Mouse (Mus musculus): ENCODE measurements at regions not wholly inside any gene's neighbourhood (a gene's known extent, or its start where the extent isn't known, plus 50 kb on each side); places are given as distances from the start of the nearest gene placed in this dataset.
"Not testable (repeated sequence)": the region's sequence is repeated elsewhere in the genome, so short reads cannot be mapped to it uniquely, and the experiment has no call there.

GRCm38 (mm10) chr5:148690158-148690822 is 137.7 kb upstream of the Ubl3 start:
- no peak overlapping the region for H3K27ac ChIP-seq
- no peaks in the 10 kb centered on the region for H3K27me3 ChIP-seq
- H3K4me2 ChIP-seq (replicated peaks) = no peak overlapping the region
- peaks cover under 1% of the 10 kb centered on the region; the same call in 1 of the 2 replicates for H3K9me3 ChIP-seq (replicated peaks)
- H3K4me3 ChIP-seq = no peak overlapping the region
- WGBS = 79% methylated on average over 7 of the region's 7 CpGs
- no peak for ATAC-seq (ENCODE audit: low FRiP score)
- H3K36me3 ChIP-seq = no peaks in the 10 kb centered on the region
- no peak overlapping the region for H3K9ac ChIP-seq
- peaks cover 16% of the 10 kb centered on the region; the same call in 1 of the 2 replicates for H3K4me1 ChIP-seq

GRCm38 (mm10) chr5:148689297-148689696 is 136.7 kb upstream of the Ubl3 start:
- WGBS = 84% methylated on average over 9 of the region's 9 CpGs
- peaks cover 14% of the 10 kb centered on the region; the same call in 1 of the 2 replicates for H3K4me1 ChIP-seq
- no peak overlapping the region for H3K4me3 ChIP-seq
- ATAC-seq (ENCODE audit: low FRiP score) = no peak
- H3K27me3 ChIP-seq = no peaks in the 10 kb centered on the region
- H3K27ac ChIP-seq = no peak overlapping the region
- H3K9ac ChIP-seq = no peak overlapping the region
- no peak overlapping the region for H3K4me2 ChIP-seq (replicated peaks)
- H3K9me3 ChIP-seq (replicated peaks) = peaks cover 2% of the 10 kb centered on the region; the same call in 1 of the 2 replicates
- no peaks in the 10 kb centered on the region for H3K36me3 ChIP-seq

- no peak for ATAC-seq (ENCODE audit: low FRiP score)
- H3K9ac ChIP-seq = no peak overlapping the region
- WGBS = 74% methylated on average over 8 of the region's 8 CpGs
- no peak overlapping the region for H3K4me2 ChIP-seq (replicated peaks)
- H3K27me3 ChIP-seq = no peaks in the 10 kb centered on the region
- no peaks in the 10 kb centered on the region for H3K36me3 ChIP-seq
- H3K4me3 ChIP-seq = no peak overlapping the region
- H3K4me1 ChIP-seq = peaks cover 11% of the 10 kb centered on the region; the same call in 1 of the 2 replicates
- H3K9me3 ChIP-seq (replicated peaks) = peaks cover 2% of the 10 kb centered on the region; the same call in 1 of the 2 replicates
- H3K27ac ChIP-seq = no peak overlapping the region
These were observed 135.9 kb upstream of the Ubl3 start for GRCm38 (mm10) chr5:148688501-148688900.

- 71% methylated on average over 3 of the region's 3 CpGs for WGBS
- Histone ChIP-seq H3K27me3 (no peaks in the 10 kb centered on the region), H3K9ac (no peak overlapping the region), H3K4me3 (no peak overlapping the region), H3K9me3 (replicated peaks) (peaks cover 2% of the 10 kb centered on the region; the same call in 1 of the 2 replicates), H3K27ac (no peak overlapping the region), H3K4me1 (peaks cover 11% of the 10 kb centered on the region; the same call in 1 of the 2 replicates), H3K36me3 (no peaks in the 10 kb centered on the region), H3K4me2 (replicated peaks) (no peak overlapping the region)
- no peak for ATAC-seq (ENCODE audit: low FRiP score)
These were observed 135.2 kb upstream of the Ubl3 start for GRCm38 (mm10) chr5:148687827-148688226.

- H3K9me3 ChIP-seq (replicated peaks) = peaks cover 2% of the 10 kb centered on the region
- no peak overlapping the region for H3K4me2 ChIP-seq (replicated peaks)
- no peak overlapping the region for H3K4me3 ChIP-seq
- H3K27ac ChIP-seq = no peak overlapping the region
- no peak for ATAC-seq (ENCODE audit: low FRiP score)
- no peaks in the 10 kb centered on the region for H3K36me3 ChIP-seq
- 0 out of 2 replicates have a peak, but pooled peaks cover 5% of the 10 kb centered on the region for H3K4me1 ChIP-seq
- 83% methylated on average over 11 of the region's 11 CpGs for WGBS
- H3K9ac ChIP-seq = no peak overlapping the region
- no peaks in the 10 kb centered on the region for H3K27me3 ChIP-seq
These were observed 131.6 kb upstream of the Ubl3 start for GRCm38 (mm10) chr5:148684216-148684615.

GRCm38 (mm10) chr5:148682553-148682952 is 130.0 kb upstream of the Ubl3 start:
- no peaks in the 10 kb centered on the region for H3K36me3 ChIP-seq
- H3K27me3 ChIP-seq = no peaks in the 10 kb centered on the region
- no peak overlapping the region for H3K27ac ChIP-seq
- no peak overlapping the region for H3K4me3 ChIP-seq
- H3K9me3 ChIP-seq (replicated peaks) = peaks cover 2% of the 10 kb centered on the region
- no peak overlapping the region for H3K4me2 ChIP-seq (replicated peaks)
- 93% methylated on average over 6 of the region's 6 CpGs for WGBS
- no peak overlapping the region for H3K9ac ChIP-seq
- H3K4me1 ChIP-seq = no peaks in the 10 kb centered on the region
- ATAC-seq (ENCODE audit: low FRiP score) = no peak

- Histone ChIP-seq H3K27ac (no peak overlapping the region), H3K27me3 (no peaks in the 10 kb centered on the region), H3K9ac (no peak overlapping the region), H3K36me3 (no peaks in the 10 kb centered on the region), H3K4me3 (no peak overlapping the region), H3K4me1 (no peaks in the 10 kb centered on the region), H3K4me2 (replicated peaks) (no peak overlapping the region), H3K9me3 (replicated peaks) (peaks cover 2% of the 10 kb centered on the region)
- no peak for ATAC-seq (ENCODE audit: low FRiP score)
- WGBS = 90% methylated on average over 5 of the region's 5 CpGs
These were observed 127.8 kb upstream of the Ubl3 start for GRCm38 (mm10) chr5:148680341-148680740.

- ATAC-seq (ENCODE audit: low FRiP score) = no peak
- no peak overlapping the region for H3K9ac ChIP-seq
- no peaks in the 10 kb centered on the region for H3K4me1 ChIP-seq
- H3K9me3 ChIP-seq (replicated peaks) = no peaks in the 10 kb centered on the region; the same call in 1 of the 2 replicates
- no peak overlapping the region for H3K4me3 ChIP-seq
- H3K36me3 ChIP-seq = no peaks in the 10 kb centered on the region
- no peak overlapping the region for H3K4me2 ChIP-seq (replicated peaks)
- 93% methylated on average over 4 of the region's 4 CpGs for WGBS
- H3K27ac ChIP-seq = no peak overlapping the region
- H3K27me3 ChIP-seq = no peaks in the 10 kb centered on the region
These were observed 127.0 kb upstream of the Ubl3 start for GRCm38 (mm10) chr5:148679586-148679985.

- H3K27me3 ChIP-seq; ATAC-seq (ENCODE audit: low FRiP score); H3K9me3 ChIP-seq (replicated peaks); H3K4me3 ChIP-seq; H3K4me2 ChIP-seq (replicated peaks); H3K27ac ChIP-seq; H3K4me1 ChIP-seq; H3K36me3 ChIP-seq; H3K9ac ChIP-seq: not testable (repeated sequence)
- WGBS = 96% methylated on average over 12 of the region's 12 CpGs
These were observed 125.8 kb upstream of the Ubl3 start for GRCm38 (mm10) chr5:148678285-148678937.

GRCm38 (mm10) chr5:148674281-148674680 is 121.7 kb upstream of the Ubl3 start:
- ATAC-seq (ENCODE audit: low FRiP score) = no peak

GRCm38 (mm10) chr5:148662281-148662741 is 109.7 kb upstream of the Ubl3 start:
- H3K36me3 ChIP-seq = no peaks in the 10 kb centered on the region
- peak overlapping the region; percentile 60; the same call in 1 of the 2 replicates for H3K27ac ChIP-seq
- no peak for ATAC-seq (ENCODE audit: low FRiP score)
- no peaks in the 10 kb centered on the region for H3K27me3 ChIP-seq
- no peak overlapping the region for H3K9ac ChIP-seq
- H3K4me1 ChIP-seq = peaks cover 13% of the 10 kb centered on the region; the same call in 1 of the 2 replicates
- 77% methylated on average over 15 of the region's 15 CpGs for WGBS
- 0 out of 2 replicates have a peak, but pooled peaks cover 8% of the 10 kb centered on the region for H3K9me3 ChIP-seq (replicated peaks)
- no peak overlapping the region for H3K4me2 ChIP-seq (replicated peaks)
- no peak overlapping the region for H3K4me3 ChIP-seq

More at GRCm38 (mm10) chr5:148674281-148674680, 121.7 kb upstream of the Ubl3 start:
- 83% methylated on average over 12 of the region's 12 CpGs for WGBS
- no peak overlapping the region for H3K27ac ChIP-seq
- no peak overlapping the region for H3K9ac ChIP-seq
- H3K27me3 ChIP-seq = no peaks in the 10 kb centered on the region
- peaks cover 6% of the 10 kb centered on the region for H3K9me3 ChIP-seq (replicated peaks)
- H3K4me2 ChIP-seq (replicated peaks) = no peak overlapping the region
- no peaks in the 10 kb centered on the region; the same call in 1 of the 2 replicates for H3K4me1 ChIP-seq
- H3K4me3 ChIP-seq = no peak overlapping the region
- no peaks in the 10 kb centered on the region for H3K36me3 ChIP-seq

GRCm38 (mm10) chr5:148661120-148661519 is 108.5 kb upstream of the Ubl3 start:
- Histone ChIP-seq H3K27me3 (no peaks in the 10 kb centered on the region), H3K36me3 (no peaks in the 10 kb centered on the region), H3K4me2 (replicated peaks) (no peak overlapping the region), H3K9ac (no peak overlapping the region), H3K4me3 (no peak overlapping the region), H3K27ac (no peak overlapping the region), H3K9me3 (replicated peaks) (0 out of 2 replicates have a peak, but pooled peaks cover 8% of the 10 kb centered on the region), H3K4me1 (peaks cover 11% of the 10 kb centered on the region; the same call in 1 of the 2 replicates)
- WGBS = 87% methylated on average over 4 of the region's 4 CpGs
- ATAC-seq (ENCODE audit: low FRiP score) = no peak
